Mouse (Mus musculus) stomach, postnatal 0 days (tissue): ENCODE results near the gene Ostn.

ENCODE experiments used
- CTCF ChIP-seq: IDR thresholded peaks from 2 replicates; pipeline ENCODE4 v1.5.1; 2016; ENCODE audit warnings: antibody characterized with exemption, low read depth, mild to moderate bottlenecking, moderate library complexity
- EP300 ChIP-seq: optimal IDR thresholded peaks from 2 replicates; pipeline ENCODE3; 2016; ENCODE audit warnings: antibody characterized with exemption

DNA sequence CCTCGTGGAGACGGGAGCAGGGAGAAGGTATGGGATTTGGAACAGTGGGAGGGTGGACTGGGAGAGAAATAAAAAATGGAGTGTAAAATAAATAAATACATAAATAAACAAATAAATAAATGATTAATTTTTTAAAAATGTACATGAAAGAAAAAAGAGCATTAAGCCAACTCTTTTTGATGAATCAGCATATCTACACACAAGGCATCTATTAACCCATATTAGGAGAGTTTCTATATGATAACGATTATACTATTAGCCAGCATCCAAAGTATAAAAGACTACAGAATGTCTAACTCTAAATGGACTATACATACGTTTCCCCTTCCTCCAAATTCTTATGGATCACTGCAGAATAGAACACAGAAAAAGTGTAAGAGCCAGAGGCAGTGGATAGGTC lies 38.5 kb upstream of the Ostn start:
- no peak for TF ChIP-seq CTCF
- no peak for TF ChIP-seq EP300
